8 mouse cellular contexts compared by ENCODE assay signal in genomic region chr12:73052651-73053591, GRCm38 (mm10). TPM values are rescaled to one million over a fixed set of nuclear protein-coding genes. Genes with fewer than 3 reads are reported as not detected.
DNase-seq lines count a peak whose midpoint lies in the region; ATAC-seq lines count a peak whose summit lies in the region.

No protein-coding gene starts in this region.

- no peak for ATAC-seq in heart, embryonic 14.5 days (ENCODE audit: insufficient number of reproducible peaks, insufficient read depth, low FRiP score, low read depth)
- peak; percentile 40 for ATAC-seq in liver, embryonic 12.5 days

- peaks cover 72% of the 10 kb centered on the region for H3K27me3 ChIP-seq in heart, embryonic 14.5 days (ENCODE audit: control insufficient read depth, insufficient read depth, low read length)
- peaks cover 100% of the 10 kb centered on the region for H3K27me3 ChIP-seq in liver, embryonic 12.5 days (replicated peaks)

- no peak overlapping the region for H3K27ac ChIP-seq in heart, embryonic 14.5 days (replicated peaks in 1 of 2; ENCODE audit: control insufficient read depth in 1 of 2, insufficient read depth in 1 of 2, low read depth in 2 of 2, low read length in 2 of 2)
- H3K27ac ChIP-seq in liver, embryonic 12.5 days: no peak overlapping the region

- H3K36me3 ChIP-seq in heart, embryonic 14.5 days (ENCODE audit: control insufficient read depth, insufficient read depth, low read length): no peaks in the 10 kb centered on the region
- H3K36me3 ChIP-seq in liver, embryonic 12.5 days: no peaks in the 10 kb centered on the region

- H3K4me2 ChIP-seq in heart, embryonic 14.5 days (ENCODE audit: low read length): peak overlapping the region; percentile 72
- H3K4me2 ChIP-seq in liver, embryonic 12.5 days: peak overlapping the region; percentile 78

- no peaks in the 10 kb centered on the region for H3K9me3 ChIP-seq in heart, embryonic 14.5 days (ENCODE audit: control insufficient read depth, low read length)
- H3K9me3 ChIP-seq in liver, embryonic 12.5 days (replicated peaks): no peaks in the 10 kb centered on the region

- peak overlapping the region; percentile 14 to 61 for H3K4me3 ChIP-seq in heart, embryonic 14.5 days (ENCODE audit: control insufficient read depth in 1 of 2, insufficient read depth in 1 of 2, low read depth in 1 of 2, low read length in 2 of 2)
- peak overlapping the region; percentile 58 for H3K4me3 ChIP-seq in liver, embryonic 12.5 days

- peaks cover 0 to 12% of the 10 kb centered on the region in 2 experiments; a peak in 1 of 4 replicates for H3K4me1 ChIP-seq in heart, embryonic 14.5 days (ENCODE audit: control insufficient read depth in 2 of 2, insufficient read depth in 2 of 2, low read length in 2 of 2)
- H3K4me1 ChIP-seq in liver, embryonic 12.5 days: peaks cover 10% of the 10 kb centered on the region; the same call in 1 of the 2 replicates

- peak overlapping the region; percentile 64; the same call in 1 of the 2 replicates for H3K9ac ChIP-seq in heart, embryonic 14.5 days (ENCODE audit: low read length)
- H3K9ac ChIP-seq in liver, embryonic 12.5 days: no peak overlapping the region

- WGBS in heart, embryonic 14.5 days: 13% methylated on average over 34 of the region's 34 CpGs
- 2% methylated on average over 34 of the region's 34 CpGs for WGBS in liver, embryonic 12.5 days (ENCODE audit: insufficient replicate concordance)

- DNase-seq in heart, adult 11 months: peak; percentile 86
- no peak for DNase-seq in heart, adult 9 months (ENCODE audit: low spot score in 2 of 2)
- DNase-seq in R1 (ENCODE audit: low read depth, low spot score): peak; percentile 35
- peak; percentile 8 for DNase-seq in yolk sac, embryonic 10.5 days (ENCODE audit: low spot score)
- DNase-seq in layer of hippocampus, postnatal 36 days: no peak
- DNase-seq in testis, postnatal 10 days (ENCODE audit: low spot score): no peak

RNA-seq across cellular contexts. Expression of gene Six1, which starts 0.8 kb away (rescaled TPM):
- polyA plus RNA-seq in heart, embryonic 14.5 days (2014; fragmentation: Nextera tagmentation; extraction: Ambion mirVana): 0.09 and 0.27 TPM in 2 replicates
- 0.19 and 1.1 TPM in 2 replicates for polyA plus RNA-seq in liver, embryonic 12.5 days (2016; fragmentation: Nextera tagmentation; extraction: Ambion mirVana)
- under 1 TPM in 1 of 2 experiments, not detected in 1; 0.22 TPM for total RNA-seq in layer of hippocampus, postnatal 36 days (2021)

Comparison
In these comparisons a context has a peak if more than half of its experiments do, and no peak if none do; other contexts are left out.
1. DNase-seq: peak in heart, adult 11 months (single experiment), R1 (single experiment) and yolk sac, embryonic 10.5 days (single experiment); none in heart, adult 9 months (0 of 2), layer of hippocampus, postnatal 36 days (0 of 2) and testis, postnatal 10 days (single experiment).